Mouse (Mus musculus) cerebellum, postnatal 14 days (tissue): ENCODE measurements around the gene 4930568D16Rik.

Experiments used
- DNase-seq, 2 experiments: peaks; one replicate each; pipeline ENCODE4 v3.0.0; 2021; ENCODE audit warnings: mixed read lengths in 2 of 2

Gene 4930568D16Rik

GRCm38 (mm10) chr2:35338707-35339106, 28.8 kb downstream of the 4930568D16Rik start:
- DNase-seq, result no peak

- DNase-seq, result no peak
Observed at GRCm38 (mm10) chr2:35338036-35338435, 29.5 kb downstream of the 4930568D16Rik start.

DNA sequence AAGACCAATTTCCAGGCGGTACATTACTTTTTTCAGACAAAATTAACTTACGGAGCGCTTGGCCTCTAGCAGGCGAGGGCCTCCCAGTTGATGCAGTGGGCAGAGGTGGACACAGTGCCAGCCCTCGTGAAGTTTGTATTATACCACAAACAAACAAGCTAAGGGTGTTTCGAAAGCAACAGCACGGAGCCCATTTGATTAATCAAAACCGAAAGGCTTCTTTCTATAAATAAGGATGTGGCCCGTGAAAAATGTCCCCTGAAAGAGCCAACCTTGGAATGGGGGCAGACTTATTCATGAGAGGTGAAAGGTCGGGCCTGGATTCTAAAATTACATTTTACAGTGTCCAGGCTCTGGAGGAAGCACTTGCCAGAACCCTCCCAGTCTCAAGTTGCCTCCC, 30.1 kb downstream of the 4930568D16Rik start:
- no peak for DNase-seq

DNA sequence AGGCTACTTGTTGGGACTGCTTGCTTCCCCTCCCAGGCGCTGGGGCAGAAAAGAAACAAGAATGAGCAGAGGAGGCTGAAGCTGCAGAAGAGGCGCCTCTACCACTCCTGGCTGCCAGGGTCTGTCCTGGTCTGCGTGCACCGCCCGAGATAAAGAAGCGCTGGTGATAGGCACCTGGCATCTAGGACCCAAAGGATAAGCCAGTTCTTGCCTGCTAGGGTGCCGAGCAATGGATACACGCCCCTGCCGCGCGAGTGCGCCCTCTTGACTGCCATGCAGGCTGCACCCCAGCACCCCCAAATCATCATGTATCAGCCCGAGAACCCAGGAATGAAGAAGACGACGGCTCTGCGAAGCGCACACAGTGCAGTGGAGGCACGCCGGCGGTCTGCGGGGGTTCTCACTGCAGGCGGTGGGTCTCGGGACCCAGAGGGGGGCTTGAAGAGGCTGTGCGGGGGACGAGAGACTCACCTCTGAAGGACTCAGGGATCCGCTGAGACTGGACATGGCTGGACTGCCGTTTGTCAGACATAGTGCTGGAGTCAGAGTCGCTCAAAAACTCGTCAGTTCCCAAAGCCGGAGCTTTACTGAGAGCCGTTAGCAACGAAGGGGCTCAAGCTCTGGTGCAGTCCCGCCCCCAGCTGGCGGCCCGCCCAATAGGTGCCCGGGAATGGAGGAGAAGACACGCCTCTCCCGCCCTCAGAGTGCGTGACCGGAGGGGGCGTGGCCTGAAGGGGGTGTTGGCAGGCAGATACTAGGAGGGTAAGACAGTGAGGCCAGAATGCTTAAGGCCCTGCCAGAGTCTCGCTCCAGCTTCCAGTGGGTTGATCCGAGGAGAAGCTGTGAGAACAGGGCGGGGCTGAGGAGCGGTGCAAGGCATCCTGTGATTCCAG, 30.9 kb downstream of the 4930568D16Rik start, which contains the start of gene Stom:
TSS of gene Stom (minus strand) at position 589 of the 893 bp plus-strand sequence.
- DNase-seq, result peak; percentile 100

- DNase-seq, result peak; percentile 26 to 42
Observed at GRCm38 (mm10) chr2:35335620-35336019, 31.9 kb downstream of the 4930568D16Rik start.

- no peak for DNase-seq
Observed at GRCm38 (mm10) chr2:35333670-35334069, 33.9 kb downstream of the 4930568D16Rik start.

GRCm38 (mm10) chr2:35331205-35331604, 36.3 kb downstream of the 4930568D16Rik start:
- DNase-seq, result no peak

GRCm38 (mm10) chr2:35329061-35329460, 38.5 kb downstream of the 4930568D16Rik start:
- no peak for DNase-seq

GRCm38 (mm10) chr2:35328064-35328792, 39.3 kb downstream of the 4930568D16Rik start:
- peak; percentile 64 to 81 for DNase-seq

- peak in 1 of 2 experiments; percentile 22 for DNase-seq
Observed at GRCm38 (mm10) chr2:35327583-35327982, 39.9 kb downstream of the 4930568D16Rik start.

DNA sequence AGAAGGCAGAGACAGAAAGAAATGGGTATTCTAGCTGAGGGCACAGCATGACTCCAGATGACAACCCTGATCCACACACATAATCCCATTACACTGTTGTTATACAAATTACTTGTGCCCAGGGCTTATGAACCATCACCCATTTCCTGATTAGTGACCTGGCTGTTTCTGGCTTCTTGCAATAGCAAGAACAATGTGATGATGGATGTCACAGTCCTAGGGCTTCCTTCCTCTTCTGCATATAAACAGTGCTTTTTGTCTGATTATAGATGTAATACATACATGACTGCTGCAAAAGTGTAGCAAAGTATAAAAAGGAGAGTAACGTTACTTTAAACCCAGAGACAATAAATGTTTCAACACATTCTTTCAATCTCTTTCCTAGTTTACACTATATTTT, 40.6 kb downstream of the 4930568D16Rik start:
- peak in 1 of 2 experiments; percentile 11 for DNase-seq

DNA sequence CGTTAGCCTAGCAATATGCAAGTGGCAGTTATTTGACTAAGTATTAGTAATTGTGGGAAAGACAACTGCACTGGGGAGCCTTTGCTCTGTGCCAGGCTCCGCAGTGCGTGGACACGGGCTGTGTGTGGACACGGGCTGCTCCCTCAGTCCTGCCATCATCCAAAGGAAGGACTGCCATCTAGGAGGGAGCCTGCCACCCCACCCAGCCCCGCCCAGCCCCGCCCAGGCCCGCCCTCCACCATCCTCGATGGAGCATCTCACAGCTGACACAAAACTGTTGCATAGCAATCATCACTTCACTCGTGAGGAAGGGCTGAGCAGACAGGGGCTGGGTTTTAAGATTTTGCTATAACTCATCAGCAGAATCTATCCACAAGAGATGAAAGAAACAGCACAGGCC, 41.6 kb downstream of the 4930568D16Rik start:
- peak in 1 of 2 experiments; percentile 13 for DNase-seq

DNA sequence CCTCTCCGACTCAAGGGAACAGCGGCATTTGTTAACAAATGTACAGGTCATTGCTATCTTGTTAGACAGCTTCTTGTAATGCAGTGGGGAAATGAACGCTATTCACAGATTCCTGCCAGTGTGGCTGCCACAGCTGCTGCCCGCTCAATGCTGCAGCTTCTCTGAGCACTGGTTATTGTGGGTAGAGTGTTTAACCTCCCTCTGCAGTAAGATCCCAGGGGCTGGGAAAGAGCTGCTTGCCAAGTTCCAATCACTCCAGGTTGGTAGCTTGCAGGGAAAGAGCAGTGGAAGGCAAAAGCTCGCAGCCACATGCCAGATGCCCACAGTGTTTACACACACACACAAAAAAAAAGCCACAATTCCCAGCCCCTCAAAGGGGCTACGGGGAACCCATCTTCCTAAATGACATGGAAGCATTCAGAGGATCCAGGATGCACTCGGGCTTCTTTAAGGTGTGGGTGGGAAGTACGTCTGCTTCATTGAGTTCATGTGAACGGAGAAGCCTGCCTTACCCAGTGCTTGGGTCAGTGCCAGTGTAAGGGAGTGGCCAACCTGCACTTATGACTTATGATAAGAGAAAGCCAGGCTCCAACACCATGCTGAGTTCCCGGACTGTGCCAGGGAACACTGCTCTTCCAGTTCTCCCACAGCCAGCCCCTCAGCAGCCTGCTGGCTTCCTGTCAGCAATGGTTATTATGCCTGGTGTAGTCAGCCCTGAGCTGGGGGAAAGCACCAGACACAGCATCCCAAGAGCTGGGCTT, 44.9 kb downstream of the 4930568D16Rik start:
- peak; percentile 87 to 89 for DNase-seq

- no peak for DNase-seq
Observed at GRCm38 (mm10) chr2:35320399-35320798, 47.1 kb downstream of the 4930568D16Rik start.

DNA sequence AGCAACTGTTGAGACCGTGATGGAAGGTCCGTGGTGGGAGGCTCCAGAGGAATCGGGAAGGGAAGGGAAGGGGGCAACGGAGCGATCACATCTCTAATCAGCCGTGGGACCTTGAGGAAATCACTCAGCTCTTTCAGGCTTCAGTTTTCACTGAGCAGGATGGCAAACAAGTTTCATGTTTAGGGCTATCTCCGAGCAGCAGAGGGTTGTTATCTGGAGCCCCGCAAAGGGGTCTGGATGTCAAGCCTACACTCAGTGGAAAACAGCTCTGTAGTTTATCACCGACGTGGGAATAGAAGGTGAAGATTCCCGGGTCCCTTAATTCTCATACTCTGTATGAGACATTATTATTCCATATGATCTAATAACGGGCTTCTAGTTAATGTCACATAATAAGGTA, 49.1 kb downstream of the 4930568D16Rik start:
- DNase-seq, result no peak

DNA sequence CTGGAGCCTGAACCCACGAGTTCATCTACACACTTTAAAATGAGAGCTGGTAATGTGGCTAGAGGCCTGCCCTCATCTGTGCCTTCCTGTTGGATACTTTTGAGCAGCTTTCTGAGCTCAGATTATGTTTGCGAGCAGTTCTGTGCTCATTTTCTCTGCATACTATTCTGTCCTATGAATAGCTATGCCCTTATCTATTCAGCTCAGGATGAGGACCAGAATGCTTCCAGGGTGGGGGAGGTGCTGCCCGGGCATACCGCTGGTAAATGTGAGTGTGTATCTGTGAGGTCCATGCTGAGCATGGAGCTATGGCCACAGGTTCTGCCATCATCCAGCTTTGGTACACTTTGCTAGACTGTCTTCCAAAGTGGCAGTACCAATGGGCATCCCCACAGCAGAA, 49.9 kb downstream of the 4930568D16Rik start:
- DNase-seq, result no peak

DNA sequence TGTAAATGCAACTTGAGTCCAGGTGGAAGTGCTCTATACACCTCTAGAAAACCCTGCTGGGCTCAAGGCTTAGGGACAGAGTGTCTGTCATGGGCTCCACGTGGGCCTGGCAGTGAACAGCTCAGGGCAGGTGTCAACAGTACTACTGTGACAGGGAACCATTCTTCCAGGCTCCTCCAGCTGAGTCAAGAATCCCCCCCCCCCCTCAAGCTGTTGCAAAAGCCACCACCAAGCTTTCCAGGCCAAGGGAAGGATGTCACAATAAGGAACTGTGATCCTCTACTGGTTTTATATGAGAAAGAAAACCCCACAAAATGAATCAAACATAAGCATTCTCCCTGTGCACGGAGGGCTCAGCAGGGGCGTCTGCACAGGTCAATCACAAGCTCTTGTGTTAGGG, 53.2 kb downstream of the 4930568D16Rik start:
- DNase-seq, result no peak

DNA sequence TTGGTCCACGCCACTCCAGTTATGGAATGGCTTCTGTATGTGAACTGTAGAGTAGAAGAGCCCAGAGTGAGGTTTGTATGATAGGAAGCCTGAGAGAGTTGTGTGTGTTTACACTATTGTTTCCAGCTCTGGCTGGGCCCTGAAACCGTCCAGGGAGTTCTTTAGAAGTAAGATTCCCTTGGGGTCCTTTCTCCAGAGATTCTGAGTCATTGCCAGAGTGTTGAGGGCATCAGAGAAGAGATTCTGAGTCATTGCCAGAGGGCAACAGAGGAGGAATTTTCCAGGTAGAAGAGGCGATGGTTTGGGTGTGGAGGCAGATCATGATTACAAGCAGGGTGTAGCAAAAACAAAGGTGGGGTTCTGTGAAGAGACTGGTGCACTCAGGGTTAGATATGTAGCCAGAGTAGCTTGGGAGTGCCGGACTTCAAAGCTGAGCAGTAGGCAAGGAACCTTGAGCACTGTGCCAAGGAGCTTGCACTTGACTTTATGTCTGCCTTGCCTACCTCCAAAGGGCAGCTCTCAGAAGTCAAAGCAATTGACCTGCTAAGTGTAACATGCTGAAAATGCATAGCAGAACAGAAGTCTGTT, 57.5 kb downstream of the 4930568D16Rik start:
- DNase-seq, result no peak

DNA sequence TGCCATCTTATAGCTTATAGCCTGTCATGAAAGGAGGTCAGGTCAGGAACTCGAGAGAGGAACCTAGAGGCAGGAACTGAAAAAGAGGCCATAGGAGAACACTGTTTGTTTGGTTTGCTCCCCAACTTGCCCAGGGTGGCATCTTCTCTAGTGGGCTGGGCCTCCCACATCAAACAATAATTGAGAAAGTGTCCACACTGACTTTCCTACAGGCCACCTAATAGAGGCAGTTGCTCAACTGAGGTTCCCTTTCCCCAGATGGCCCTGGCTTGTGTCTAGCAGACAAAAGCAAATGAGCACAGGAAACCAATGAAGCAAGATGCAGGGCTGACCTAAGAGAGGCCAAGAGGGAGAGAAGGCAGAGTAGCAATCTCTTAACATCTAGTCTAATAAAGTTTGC, 59.4 kb downstream of the 4930568D16Rik start:
- no peak for DNase-seq
